Mouse (Mus musculus) spleen, adult 18-20 months (tissue): ENCODE measurements around the gene Olfr1291-ps1.

Source experiments
- DNase-seq, 2 experiments: peaks; one replicate each; pipeline ENCODE4 v3.0.0; 2022; ENCODE audit warnings: mixed read lengths in 2 of 2

Olfr1291-ps1 gene

DNA sequence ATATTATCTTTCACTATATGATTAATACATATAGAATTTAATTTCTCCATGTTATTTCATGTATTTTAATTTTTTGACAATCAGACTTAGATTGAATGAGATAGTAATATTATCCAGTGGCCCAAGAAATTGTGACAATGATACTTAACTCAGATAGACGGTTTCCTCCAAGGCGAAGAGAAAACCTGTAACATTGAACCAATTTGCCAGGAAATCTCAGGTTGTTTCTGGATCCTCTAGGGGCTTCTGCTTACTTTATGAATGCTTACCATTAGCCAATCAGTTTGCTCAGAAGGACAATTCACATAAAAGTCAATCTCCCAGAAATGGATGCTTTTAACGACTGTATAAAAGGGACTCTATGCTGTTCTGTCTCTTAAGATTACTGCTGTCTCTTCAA is at the start of gene Olfr1291-ps1:
TSS of gene Olfr1291-ps1 (plus strand) at position 301 of the 400 bp plus-strand sequence.
- DNase-seq = no peak

DNA sequence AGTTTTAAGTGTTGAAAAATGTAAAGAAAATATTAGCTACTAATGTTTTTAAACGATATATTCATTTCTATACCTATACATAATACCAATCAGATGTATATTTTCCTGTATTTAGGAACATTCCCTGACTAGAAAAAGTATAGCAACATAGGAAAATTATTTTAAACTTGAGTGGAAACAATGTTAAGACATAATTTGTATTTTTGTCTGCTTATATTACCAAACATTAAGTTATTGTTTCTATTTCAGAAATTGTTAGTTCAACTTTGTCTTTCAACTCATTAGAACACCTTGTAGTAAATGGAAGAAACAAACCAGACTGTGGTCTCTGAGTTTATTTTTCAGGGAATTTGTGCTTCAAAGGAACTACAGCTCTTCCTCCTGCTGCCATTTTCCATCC is 48.1 kb upstream of the Olfr1291-ps1 start, which contains the start of gene Olfr1287:
TSS of gene Olfr1287 (plus strand) at position 301 of the 400 bp plus-strand sequence.
- DNase-seq = no peak

DNA sequence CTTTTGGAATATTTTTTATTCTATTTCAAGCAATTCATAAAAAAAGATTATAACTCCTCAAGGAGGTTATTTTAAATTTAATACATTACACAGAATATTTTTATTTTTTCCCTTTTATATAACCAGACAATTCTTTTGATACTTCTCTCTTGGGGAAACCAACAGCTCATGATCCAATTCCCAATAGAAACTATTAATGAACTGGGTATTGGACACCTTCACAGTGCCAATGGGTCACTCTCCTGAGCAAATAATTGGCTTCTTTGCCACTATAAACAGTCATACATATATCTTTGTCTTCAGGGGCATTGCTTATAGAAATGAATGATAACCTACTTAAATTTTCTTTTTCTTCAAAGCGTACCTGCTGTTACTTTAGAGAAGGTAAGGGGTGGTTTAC is 23.2 kb upstream of the Olfr1291-ps1 start, which contains the start of gene Olfr1288:
TSS of gene Olfr1288 (plus strand) at position 301 of the 400 bp plus-strand sequence.
- no peak for DNase-seq

DNA sequence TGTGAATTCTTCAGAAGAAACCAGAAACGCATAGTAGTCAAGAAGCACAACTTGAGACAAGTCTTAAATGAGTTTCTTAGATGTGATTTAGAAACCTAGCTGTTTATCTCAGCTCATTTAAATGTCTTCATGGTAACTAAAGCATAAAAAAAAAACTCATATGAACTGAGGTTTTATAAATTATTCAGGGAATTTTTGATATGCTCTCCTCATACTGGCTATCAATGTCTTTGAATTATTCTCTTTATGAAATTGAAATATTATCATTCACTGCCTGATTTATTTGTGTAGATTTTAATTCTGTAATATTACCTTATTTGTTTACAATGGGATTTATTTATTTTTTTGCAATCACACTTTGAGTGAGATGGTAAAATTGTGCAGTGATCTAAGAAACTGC is 16.5 kb upstream of the Olfr1291-ps1 start, which contains the start of gene Olfr1289:
TSS of gene Olfr1289 (plus strand) at position 301 of the 400 bp plus-strand sequence.
- no peak for DNase-seq

DNA sequence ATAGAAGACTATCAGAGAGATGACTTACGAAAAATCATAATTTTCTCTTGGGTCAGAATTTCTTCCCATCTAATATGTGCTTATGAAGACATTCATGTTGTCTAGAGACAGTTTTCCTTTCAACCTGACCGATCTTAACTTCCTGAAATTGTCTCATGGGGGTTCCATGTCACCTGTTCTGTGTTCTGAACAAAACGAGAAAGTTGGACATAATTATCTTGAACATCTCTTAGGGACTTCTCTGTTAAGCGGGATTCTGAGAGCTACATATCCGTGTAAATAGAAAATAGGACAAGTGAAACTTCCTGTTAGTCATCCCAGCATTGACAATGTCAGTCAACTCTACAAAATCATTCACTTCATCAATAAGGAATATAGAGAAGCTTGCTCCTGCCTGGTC is 3.3 kb upstream of the Olfr1291-ps1 start, which contains the start of gene Olfr1290:
TSS of gene Olfr1290 (minus strand) at position 101 of the 400 bp plus-strand sequence.
- DNase-seq = no peak

DNA sequence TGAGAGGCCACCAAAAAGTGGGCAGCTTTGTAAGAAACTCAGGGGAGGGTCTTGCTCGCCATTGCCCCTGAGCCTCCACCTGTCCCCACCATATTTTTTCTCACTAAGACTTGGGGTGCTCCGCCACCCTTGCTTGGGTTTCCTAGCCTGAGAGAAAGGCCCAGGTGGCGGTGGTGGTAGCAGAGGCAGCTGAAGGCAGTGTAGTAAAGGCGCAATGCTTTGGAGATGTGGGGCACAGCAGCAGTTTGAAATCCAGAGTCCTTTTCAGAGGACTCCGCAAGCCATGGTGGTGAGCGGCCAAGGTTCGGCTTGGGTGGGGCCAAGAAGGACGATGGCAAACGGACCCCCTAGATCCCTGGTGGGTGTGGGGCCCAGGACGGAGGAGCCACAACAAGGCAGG is 20.5 kb downstream of the Olfr1291-ps1 start:
- DNase-seq = no peak

DNA sequence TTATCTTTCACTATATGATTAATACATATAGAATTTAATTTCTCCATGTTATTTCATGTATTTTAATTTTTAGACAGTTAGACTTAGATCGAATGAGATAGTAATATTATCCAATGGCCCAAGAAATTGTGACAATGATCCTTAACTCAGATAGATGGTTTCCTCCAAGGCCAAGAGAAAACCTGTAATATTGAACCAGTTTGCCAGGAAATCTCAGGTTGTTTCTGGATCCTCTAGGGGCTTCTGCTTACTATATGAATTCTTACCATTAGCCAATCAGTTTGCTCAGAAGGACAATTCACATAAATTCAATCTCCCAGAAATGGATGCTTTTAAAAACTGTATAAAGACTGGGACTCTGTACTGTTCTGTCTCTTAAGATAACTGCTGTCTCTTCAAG is 27.9 kb downstream of the Olfr1291-ps1 start, which contains the start of gene Olfr1293-ps:
TSS of gene Olfr1293-ps (plus strand) at position 301 of the 400 bp plus-strand sequence.
- DNase-seq = no peak

DNA sequence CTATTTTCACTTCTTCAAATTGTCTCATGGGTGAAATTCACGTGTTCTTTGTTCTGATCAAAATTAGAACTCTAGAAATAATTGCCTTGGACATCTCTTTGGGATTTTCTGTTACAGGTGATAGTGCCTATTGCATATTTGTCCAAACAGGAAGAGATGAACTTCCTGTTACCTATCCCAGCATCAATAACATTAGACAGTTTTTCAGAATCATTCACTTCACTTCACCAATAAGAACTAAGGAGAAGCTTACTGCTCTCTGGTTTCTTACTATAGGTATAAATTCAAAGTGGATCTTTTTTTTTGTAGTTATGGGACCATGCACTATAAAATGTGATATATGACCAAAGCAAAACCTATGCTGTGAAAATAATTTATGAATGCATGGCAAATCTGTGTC is 43.2 kb downstream of the Olfr1291-ps1 start, which contains the start of gene Olfr1294:
TSS of gene Olfr1294 (minus strand) at position 101 of the 400 bp plus-strand sequence.
- DNase-seq = no peak
